Mouse (Mus musculus) splenic B cell, adult 2 months (primary cell): ENCODE data around the gene Naa40.

Experiments
- DNase-seq: peaks from one replicate; pipeline ENCODE4 v3.0.0-alpha.2; 2011; ENCODE audit warnings: low read depth, low spot score
- H3K27me3 ChIP-seq: 2 replicates; pipeline ENCODE4 v1.6.1; 2012; ENCODE audit warnings: mild to moderate bottlenecking, low read length, moderate library complexity, mixed read lengths; ENCODE audit not compliant: control insufficient read depth, poor library complexity, insufficient read depth, severe bottlenecking
- H3K36me3 ChIP-seq: 2 replicates; pipeline ENCODE4 v1.6.1; 2012; ENCODE audit warnings: mild to moderate bottlenecking, low read length, moderate library complexity, mixed read lengths; ENCODE audit not compliant: control insufficient read depth, poor library complexity, insufficient read depth, severe bottlenecking

Naa40 gene

DNA sequence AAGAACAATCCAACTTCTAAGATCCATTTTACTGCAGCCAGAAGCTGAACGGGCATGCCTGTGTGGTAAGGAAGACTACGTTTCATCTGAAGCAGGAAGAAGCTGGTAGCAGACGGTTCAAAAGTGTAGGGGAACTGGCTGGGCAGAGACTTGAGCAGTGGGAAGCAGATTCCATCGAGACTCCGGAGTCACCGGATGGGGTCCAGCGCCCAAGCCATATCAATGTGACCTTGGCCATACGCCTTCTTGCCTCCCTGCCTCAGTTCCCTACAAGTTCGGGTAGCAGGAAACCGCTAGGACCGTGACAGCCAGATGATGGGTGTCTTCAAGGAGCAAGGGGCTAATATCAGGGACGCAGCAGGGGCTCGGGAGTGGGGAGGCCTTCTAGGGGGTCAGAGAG, 692 bp downstream of the Naa40 start:
- no peaks in the 10 kb centered on the region for H3K36me3 ChIP-seq
- no peaks in the 10 kb centered on the region for H3K27me3 ChIP-seq
- DNase-seq: peak; percentile 35

DNA sequence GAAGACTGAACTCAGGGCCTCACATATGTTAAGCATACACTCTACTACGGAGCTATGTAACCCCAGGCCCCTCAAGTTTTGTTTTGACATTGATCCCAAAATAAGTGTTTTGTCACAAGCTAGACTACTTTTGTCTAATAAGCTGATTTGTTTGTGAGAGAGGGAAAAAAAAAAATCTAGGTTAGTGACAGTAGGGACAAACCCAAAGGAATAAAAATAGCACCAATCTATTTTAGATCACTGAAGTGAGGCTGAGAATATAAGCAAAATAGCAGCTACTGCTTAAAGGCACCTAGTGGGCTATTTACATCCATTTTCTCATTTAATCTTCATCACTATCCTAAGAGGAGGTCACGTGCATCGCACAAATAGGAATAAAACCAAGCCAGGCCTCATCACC, 1.4 kb downstream of the Naa40 start:
- no peaks in the 10 kb centered on the region for H3K36me3 ChIP-seq
- no peak for DNase-seq
- H3K27me3 ChIP-seq: no peaks in the 10 kb centered on the region

DNA sequence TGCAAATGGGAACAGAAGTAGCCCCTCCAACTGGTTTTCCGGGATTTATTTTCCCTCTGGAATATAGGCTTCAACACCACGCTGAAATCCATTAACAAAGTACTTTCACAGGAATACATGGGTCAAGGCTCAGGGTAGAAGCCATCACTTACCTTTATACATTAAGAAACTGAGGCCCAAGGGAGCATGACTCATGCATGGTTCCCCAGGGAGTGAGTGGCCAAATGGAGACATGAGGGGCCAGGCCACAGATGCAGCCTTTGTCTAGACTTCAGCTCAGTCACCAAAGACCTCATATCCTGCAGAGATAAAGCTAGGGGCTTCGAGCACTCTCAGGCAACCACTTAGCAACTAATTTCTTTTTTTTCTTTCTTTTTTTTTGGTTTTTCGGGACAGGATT, 4.2 kb downstream of the Naa40 start:
- H3K36me3 ChIP-seq: no peaks in the 10 kb centered on the region
- no peak for DNase-seq

DNA sequence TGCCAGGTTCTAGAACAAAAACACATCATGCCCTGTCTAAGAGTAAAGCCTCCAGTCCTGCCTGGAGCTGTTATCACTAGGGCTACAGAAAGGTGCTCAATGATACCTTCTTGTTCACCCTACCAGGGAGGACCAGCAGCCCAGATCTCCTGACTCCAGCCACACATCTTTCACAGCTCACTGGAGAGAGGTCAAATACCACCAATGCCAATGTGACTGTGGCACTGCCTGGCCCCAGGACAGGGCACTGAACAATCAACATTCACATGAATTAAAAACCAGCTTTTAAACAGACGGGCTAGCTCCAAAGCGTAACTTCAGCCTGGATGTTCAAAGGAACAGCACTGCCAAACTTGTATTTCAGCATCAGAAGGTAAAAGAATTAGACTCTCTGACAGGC, 5.0 kb downstream of the Naa40 start:
- no peaks in the 10 kb centered on the region for H3K36me3 ChIP-seq
- no peaks in the 10 kb centered on the region for H3K27me3 ChIP-seq
- no peak for DNase-seq

More for the DNA sequence above, 4.2 kb downstream of the Naa40 start:
- no peaks in the 10 kb centered on the region for H3K27me3 ChIP-seq

DNA sequence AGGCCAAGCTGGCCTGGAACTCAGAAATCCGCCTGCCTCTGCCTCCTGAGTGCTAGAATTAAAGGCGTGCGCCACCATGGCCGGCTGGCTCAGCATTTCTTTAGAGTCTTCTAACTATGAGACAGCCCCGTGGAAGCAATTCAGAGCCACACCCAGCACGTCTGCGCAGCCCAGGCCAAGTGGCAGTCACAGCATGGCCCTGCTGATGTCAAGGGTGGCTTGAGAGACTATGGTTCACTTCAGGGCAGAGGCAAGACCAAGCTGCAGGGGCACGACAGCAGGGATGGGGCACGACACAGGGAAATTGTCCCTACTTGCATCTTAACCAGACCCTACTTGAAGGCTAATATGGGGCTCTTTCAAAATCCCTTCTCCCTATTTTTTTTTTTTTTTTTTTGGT, 5.5 kb downstream of the Naa40 start:
- Histone ChIP-seq H3K36me3 (no peaks in the 10 kb centered on the region), H3K27me3 (no peaks in the 10 kb centered on the region)
- no peak for DNase-seq

DNA sequence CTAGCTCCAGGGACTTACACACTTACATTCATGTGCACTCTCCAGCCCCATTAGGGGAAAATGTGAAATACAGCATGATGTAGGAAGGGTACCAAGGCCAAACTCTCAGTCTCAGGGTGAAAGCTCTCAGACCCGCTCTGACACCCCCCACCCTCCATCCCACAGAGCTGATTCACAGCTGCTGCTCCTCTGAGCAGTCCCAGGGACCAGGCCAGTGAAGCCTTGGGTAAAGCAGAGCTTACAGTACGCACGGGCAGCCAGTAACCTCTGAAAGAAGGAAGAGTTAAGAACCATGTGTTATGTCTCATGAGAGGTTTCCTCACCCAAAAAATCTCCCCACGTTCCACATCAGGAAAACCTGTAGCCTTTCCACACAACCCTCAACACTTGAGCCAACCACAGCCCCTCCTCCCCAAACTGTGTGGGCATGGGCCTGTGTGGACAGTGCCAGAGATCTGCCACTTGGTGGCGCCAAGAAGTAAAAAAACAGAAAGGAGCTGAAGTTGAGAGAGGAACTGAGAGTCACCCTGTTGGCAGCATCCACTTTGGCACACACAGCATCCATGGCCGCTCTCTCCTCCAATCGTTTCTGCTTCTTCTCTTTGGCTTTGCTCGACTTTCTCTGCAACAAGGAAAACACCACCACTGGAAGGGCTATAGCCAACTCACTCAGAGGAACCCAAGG, 6.3 kb downstream of the Naa40 start:
- Histone ChIP-seq H3K36me3 (no peaks in the 10 kb centered on the region), H3K27me3 (no peaks in the 10 kb centered on the region)
- DNase-seq: peak; percentile 90

DNA sequence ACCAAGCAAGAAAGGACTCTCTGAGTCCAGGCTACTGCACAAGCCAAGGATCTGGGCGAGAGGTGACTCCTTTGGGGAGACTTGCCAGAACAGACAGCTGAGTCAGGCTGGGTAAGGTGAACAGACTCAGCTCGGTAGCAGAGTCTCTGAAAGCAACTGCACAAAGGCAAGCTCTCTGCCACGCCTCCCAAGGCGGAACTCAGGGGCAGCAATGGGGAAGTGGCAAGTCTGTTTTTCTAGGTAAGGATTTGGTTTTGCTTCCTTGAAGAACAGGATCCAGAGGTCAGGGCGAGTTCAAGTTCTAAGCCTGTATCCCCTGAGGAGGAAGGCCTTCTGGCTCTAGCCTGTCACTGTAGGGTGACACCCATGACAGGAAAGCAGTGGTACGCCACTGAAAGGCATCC, 14.5 kb downstream of the Naa40 start:
- peak; percentile 70 for DNase-seq
- H3K36me3 ChIP-seq: no peaks in the 10 kb centered on the region; the same call in 1 of the 2 replicates
- no peaks in the 10 kb centered on the region for H3K27me3 ChIP-seq

DNA sequence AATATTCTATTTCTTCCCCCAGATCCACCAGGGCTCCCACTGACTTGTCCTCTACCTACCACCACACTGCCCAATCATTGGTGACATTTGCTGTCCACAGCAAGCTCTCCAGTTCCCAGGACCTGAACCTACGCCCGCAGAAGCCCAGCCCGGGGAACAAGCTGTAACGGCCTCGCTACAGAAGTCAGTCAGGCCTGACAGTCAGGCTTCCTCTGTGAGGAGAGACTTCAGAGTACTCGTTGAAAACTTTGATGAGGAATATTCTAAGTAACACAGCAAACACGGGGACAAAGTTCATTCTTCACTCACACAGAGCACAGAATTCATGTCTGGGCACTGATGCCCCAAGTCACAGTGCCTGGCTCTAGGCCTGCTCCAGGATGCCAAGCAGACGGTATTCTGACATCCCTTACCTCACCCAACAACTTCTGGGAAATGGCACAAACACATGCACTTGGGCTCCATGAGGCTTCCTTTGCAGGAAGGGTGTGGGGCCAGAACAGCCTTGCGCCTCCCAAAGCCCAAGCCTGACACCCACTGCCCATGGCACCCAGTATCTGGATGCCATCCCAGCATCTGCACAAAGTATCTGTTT, 15.8 kb downstream of the Naa40 start:
- no peak for DNase-seq
- Histone ChIP-seq H3K27me3 (no peaks in the 10 kb centered on the region), H3K36me3 (no peaks in the 10 kb centered on the region; the same call in 1 of the 2 replicates)

DNA sequence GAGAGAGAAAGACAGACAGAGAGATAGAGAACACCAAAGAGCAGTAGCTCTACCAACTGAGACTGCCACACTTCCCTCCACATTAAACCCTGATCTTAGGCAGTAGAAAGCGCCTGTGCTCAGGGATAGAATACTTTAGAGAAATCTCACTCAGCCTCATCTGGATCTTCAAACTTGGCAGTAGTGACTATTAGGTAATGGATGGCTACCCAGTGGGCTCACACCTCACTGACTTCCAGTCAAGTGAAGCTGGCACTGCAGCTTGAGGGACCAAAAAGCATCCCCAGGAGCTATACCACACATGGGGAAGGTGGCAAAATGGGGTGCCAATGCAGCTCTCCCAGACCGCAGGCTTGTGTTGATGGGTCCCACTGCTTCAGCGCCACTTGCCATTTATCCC, 16.7 kb downstream of the Naa40 start:
- H3K36me3 ChIP-seq: no peaks in the 10 kb centered on the region; the same call in 1 of the 2 replicates
- no peak for DNase-seq
- H3K27me3 ChIP-seq: no peaks in the 10 kb centered on the region

DNA sequence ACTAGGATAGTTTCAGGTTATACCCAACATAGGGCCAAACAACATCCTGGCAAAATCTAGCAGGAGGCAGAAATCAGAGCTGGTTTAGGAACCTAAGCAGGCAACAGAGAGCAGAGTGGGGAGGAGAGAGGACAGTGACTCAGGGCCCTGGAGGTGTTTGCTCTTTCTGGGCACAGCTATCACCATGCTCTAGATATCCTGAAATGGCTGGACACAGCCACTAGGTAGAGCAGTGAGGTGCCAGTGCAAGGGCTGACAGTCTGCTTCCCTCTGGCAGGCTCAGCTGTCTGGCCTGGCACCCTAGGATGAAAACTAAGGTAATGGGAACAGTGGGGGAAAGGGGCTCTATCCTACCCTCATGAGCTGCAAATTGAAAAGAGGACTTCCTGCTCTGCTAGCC, 17.5 kb downstream of the Naa40 start:
- DNase-seq: no peak
- Histone ChIP-seq H3K36me3 (no peaks in the 10 kb centered on the region), H3K27me3 (no peaks in the 10 kb centered on the region)

DNA sequence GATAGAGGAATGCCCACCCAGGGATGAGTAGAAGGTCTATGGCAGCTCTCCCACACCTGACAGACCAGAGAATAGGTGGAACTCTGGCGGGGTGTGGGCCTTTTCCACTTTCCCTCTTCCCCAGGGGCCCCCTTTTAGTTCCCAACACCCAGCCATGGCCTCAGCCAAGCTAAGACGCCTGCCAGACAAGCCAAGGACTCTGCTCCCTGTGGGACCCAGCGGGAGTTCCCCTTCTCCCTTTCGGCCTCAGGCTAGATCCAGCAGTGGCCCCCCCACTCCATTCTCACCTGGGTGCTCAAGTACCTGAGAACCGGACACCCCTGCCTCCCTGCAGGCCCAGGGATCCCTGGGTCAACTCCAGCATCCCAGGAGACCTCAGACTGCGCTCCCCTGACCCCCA, 18.8 kb downstream of the Naa40 start:
- no peak for DNase-seq
- Histone ChIP-seq H3K27me3 (no peaks in the 10 kb centered on the region), H3K36me3 (no peaks in the 10 kb centered on the region)

DNA sequence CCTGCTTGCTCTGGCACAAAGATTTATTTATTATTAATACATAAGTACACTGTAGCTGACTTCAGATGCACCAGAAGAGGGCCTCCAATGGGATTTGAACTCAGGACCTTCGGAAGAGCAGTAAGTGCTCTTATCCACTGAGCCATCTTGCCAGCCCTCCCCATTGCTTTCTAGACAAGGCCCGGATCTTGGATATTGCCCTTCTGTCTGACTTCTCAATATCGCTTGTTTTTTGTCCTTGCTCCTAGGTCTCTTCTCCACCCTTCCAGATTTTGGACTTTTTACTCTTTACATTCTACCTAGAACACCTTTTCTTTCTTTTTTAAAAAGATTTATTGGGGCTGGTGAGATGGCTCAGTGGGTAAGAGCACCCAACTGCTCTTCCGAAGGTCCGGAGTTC, 22.2 kb downstream of the Naa40 start:
- DNase-seq: no peak
- Histone ChIP-seq H3K36me3 (no peaks in the 10 kb centered on the region; the same call in 1 of the 2 replicates), H3K27me3 (no peaks in the 10 kb centered on the region)

DNA sequence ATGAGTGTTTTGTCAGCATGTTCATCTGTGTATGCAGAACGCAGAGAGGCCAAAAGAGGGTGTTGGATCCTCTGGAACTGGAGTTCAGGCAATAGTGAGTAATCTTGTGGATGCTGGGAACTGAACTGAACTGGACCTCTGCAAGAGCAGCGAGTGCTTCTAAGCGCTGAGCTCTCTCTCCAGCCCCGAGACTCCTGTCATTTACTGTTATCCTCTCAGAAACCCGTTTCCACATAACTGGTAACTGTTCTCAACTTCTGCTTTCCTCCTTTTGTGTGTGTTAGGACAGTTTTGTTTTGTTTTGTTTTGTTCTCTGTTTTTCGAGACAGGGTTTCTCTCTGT, 23.1 kb downstream of the Naa40 start:
- H3K36me3 ChIP-seq: no peaks in the 10 kb centered on the region; the same call in 1 of the 2 replicates
- DNase-seq: peak; percentile 31
- H3K27me3 ChIP-seq: no peaks in the 10 kb centered on the region

DNA sequence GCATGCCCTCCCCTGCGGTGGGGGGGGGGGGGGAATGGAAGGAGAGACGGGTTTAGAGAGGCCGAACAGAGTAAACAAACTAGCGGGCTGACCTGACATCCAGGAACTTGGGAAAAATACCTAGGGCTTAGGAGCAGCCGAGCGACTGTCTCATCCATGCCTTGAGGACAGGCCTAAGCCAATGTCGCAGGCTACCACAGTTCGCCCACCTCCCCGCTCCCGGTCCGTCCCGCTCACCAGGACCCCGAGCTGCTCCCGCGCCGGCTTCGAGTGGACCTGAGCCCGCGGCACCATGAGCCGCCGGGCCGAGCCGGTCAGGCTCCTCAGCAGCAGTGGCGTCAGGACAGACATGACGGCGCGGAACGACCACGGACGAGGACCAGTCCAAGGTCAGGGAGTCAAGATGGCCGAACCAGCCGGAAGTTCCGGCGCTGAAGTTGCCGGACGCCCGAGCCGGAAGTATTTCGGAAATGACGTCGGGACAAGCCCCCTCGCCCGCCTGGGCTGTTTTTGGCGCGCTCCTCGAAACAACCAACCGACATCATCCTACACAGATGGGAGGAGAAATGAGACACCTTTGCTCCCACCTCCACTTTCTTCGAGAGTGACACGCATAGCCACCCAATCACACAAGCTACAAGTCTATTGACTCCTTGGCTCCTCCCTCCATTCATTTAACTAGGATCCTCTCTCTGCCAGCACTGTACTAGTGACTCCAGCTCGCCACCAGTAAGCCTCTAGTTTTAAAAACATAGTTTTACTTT, 23.6 kb downstream of the Naa40 start, which contains the start of gene Cox8a:
Gene Cox8a, minus strand, starts transcription at position 455 of the 764 bp plus-strand sequence.
- DNase-seq: peak; percentile 98
- Histone ChIP-seq H3K27me3 (no peaks in the 10 kb centered on the region), H3K36me3 (no peaks in the 10 kb centered on the region; the same call in 1 of the 2 replicates)

DNA sequence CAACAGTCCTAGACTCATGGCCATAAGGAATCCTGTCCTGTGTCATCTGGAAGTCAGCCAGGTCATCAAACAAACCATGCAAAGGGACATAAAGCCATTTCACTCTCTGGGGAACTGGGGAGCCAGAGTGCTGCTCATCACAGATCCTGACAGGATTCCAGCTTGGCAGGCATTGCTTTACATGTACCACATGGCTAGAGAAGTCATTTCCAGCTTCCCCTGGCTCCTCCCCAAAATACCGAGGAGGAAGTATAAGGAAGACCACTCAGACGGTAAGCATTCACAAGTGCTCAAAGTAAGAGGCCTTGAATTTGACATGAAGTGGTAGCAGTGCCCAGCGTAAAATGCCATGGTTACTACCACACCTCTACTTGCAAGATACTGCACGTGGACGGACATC, 26.5 kb downstream of the Naa40 start:
- no peaks in the 10 kb centered on the region; the same call in 1 of the 2 replicates for H3K36me3 ChIP-seq
- no peaks in the 10 kb centered on the region for H3K27me3 ChIP-seq
- no peak for DNase-seq
